Mouse (Mus musculus) thymus, adult 2 months (tissue): Measurements from ENCODE around the gene Zfp488.

Source experiments
- CTCF ChIP-seq: fragments of 200-500 bp; IDR thresholded peaks from 2 replicates; pipeline ENCODE4 v1.5.1; 2012; ENCODE audit warnings: mild to moderate bottlenecking, control low read depth, low read length, moderate library complexity, borderline replicate concordance; ENCODE audit not compliant: control insufficient read depth, poor library complexity, insufficient read depth; ENCODE audit errors: extremely low read depth
- POLR2A ChIP-seq: fragments of 200-500 bp; IDR thresholded peaks from 2 replicates; pipeline ENCODE4 v1.6.1; 2012; ENCODE audit warnings: mild to moderate bottlenecking, low read length, control low read depth, moderate library complexity; ENCODE audit not compliant: control insufficient read depth, poor library complexity, insufficient read depth; ENCODE audit errors: extremely low read depth

- TF ChIP-seq POLR2A (no peak), CTCF (no peak)
Observed at GRCm38 (mm10) chr14:34001445-34001844, 22.9 kb upstream of the Zfp488 start.
